11 mouse cellular contexts compared by ENCODE assay signal in the genomic region with DNA sequence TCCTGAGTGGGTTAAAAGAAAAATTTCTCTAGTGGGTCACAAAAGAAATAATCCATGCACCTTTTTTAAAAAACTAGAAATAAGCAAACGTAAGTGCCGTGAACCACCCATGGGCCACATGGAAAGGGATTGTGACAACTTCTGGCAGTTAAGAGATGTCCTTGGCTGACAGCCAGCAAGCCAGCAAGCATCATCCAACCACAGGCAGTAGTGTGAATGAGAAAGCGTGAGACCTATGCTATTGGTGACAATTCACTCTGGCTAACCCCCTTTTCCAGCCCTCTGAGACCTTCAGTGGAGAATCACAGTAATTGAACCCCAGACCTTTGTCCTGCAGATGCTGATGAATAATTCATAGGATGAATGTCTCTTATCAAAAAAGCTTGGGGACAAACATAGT.
A peak's percentile ranks its signal among the peaks of the same experiment; 100 is the strongest.
DNase-seq lines count a peak whose midpoint lies in the region; ATAC-seq lines count a peak whose summit lies in the region.
"Had no signal": no experiment of that assay in that cellular context is flagged by ENCODE, and none has a peak within 500 bp of the region (broad histone marks: within the 10 kb centered on the region; RNA-seq: fewer than 3 reads in every experiment).

No protein-coding gene starts in this region.

- no peaks in the 10 kb centered on the region for H3K27me3 ChIP-seq in forebrain, embryonic 12.5 days
- no peaks in the 10 kb centered on the region for H3K27me3 ChIP-seq in forebrain, embryonic 10.5 days (ENCODE audit: poor library complexity, severe bottlenecking)
- no peaks in the 10 kb centered on the region for H3K27me3 ChIP-seq in neural tube, embryonic 15.5 days (replicated peaks)
- H3K27me3 ChIP-seq: CH12.LX; megakaryocyte, embryonic 14.5 days had no signal

- 0 out of 2 replicates have a peak, but pooled peaks cover 3% of the 10 kb centered on the region for H3K4me1 ChIP-seq in forebrain, embryonic 12.5 days
- H3K4me1 ChIP-seq in forebrain, embryonic 10.5 days = no peaks in the 10 kb centered on the region
- no peaks in the 10 kb centered on the region for H3K4me1 ChIP-seq in neural tube, embryonic 15.5 days
- H3K4me1 ChIP-seq: megakaryocyte, embryonic 14.5 days had no signal

- no peak for DNase-seq in forebrain, embryonic 10.5 days (ENCODE audit: extremely low spot score, low spot score)
- DNase-seq in layer of hippocampus, adult 11-12 months (ENCODE audit: low spot score) = peak; percentile 39
- DNase-seq in layer of hippocampus, adult 9-11 months = no peak
- peak; percentile 44 for DNase-seq in testis, postnatal 10 days (ENCODE audit: low spot score)
- no peak for DNase-seq in testis, postnatal 14 days (ENCODE audit: low spot score)
- no peak for DNase-seq in urinary bladder, postnatal 36 days (ENCODE audit: low spot score in 2 of 2)
- DNase-seq: embryo, embryonic 11 days had no signal

- peak; percentile 44; the same call in 1 of the 2 replicates for ATAC-seq in forebrain, embryonic 12.5 days (ENCODE audit: low FRiP score)
- ATAC-seq in neural tube, embryonic 15.5 days (ENCODE audit: low FRiP score) = no peak

- H3K9ac ChIP-seq in forebrain, embryonic 12.5 days = no peak overlapping the region
- H3K9ac ChIP-seq in neural tube, embryonic 15.5 days (replicated peaks) = no peak overlapping the region

- H3K4me3 ChIP-seq in forebrain, embryonic 12.5 days (replicated peaks) = no peak overlapping the region
- no peak overlapping the region for H3K4me3 ChIP-seq in forebrain, embryonic 10.5 days
- no peak overlapping the region for H3K4me3 ChIP-seq in neural tube, embryonic 15.5 days (replicated peaks)
- H3K4me3 ChIP-seq: megakaryocyte, embryonic 14.5 days had no signal

- no peaks in the 10 kb centered on the region for H3K9me3 ChIP-seq in forebrain, embryonic 12.5 days
- H3K9me3 ChIP-seq in forebrain, embryonic 10.5 days = no peaks in the 10 kb centered on the region
- no peaks in the 10 kb centered on the region for H3K9me3 ChIP-seq in neural tube, embryonic 15.5 days (replicated peaks)

- WGBS in forebrain, embryonic 12.5 days = 57% methylated on average over 3 of the region's 3 CpGs
- 89% methylated on average over 3 of the region's 3 CpGs for WGBS in forebrain, embryonic 10.5 days
- 38% methylated on average over 3 of the region's 3 CpGs for WGBS in neural tube, embryonic 15.5 days

- H3K4me2 ChIP-seq in forebrain, embryonic 12.5 days = no peak overlapping the region
- no peak overlapping the region for H3K4me2 ChIP-seq in neural tube, embryonic 15.5 days

- H3K36me3 ChIP-seq in forebrain, embryonic 12.5 days (replicated peaks) = no peaks in the 10 kb centered on the region
- H3K36me3 ChIP-seq in forebrain, embryonic 10.5 days (replicated peaks) = no peaks in the 10 kb centered on the region
- no peaks in the 10 kb centered on the region for H3K36me3 ChIP-seq in neural tube, embryonic 15.5 days

- no peak overlapping the region for H3K27ac ChIP-seq in forebrain, embryonic 12.5 days
- H3K27ac ChIP-seq in forebrain, embryonic 10.5 days = no peak overlapping the region
- H3K27ac ChIP-seq in neural tube, embryonic 15.5 days (replicated peaks) = no peak overlapping the region

Comparison
In these comparisons a context has a peak if more than half of its experiments do, and no peak if none do; other contexts are left out.
1. DNase-seq: peak in layer of hippocampus, adult 11-12 months (single experiment) and testis, postnatal 10 days (single experiment); none in forebrain, embryonic 10.5 days (single experiment), layer of hippocampus, adult 9-11 months (single experiment), testis, postnatal 14 days (single experiment) and urinary bladder, postnatal 36 days (0 of 2).